Mouse (Mus musculus) lung, embryonic 15.5 days (tissue): ENCODE measurements around the gene Dhps. TPM values are rescaled to one million over a fixed set of nuclear protein-coding genes. Genes with fewer than 3 reads are reported as not detected.

ENCODE experiments used
- ATAC-seq: fragments of 200-750 bp; cut with Nextera tagmentation; 2 replicates; pipeline ENCODE4 v1.8.0; 2017; ENCODE audit warnings: moderate number of reproducible peaks, borderline replicate concordance; ENCODE audit not compliant: low FRiP score, low TSS enrichment; ENCODE audit errors: extremely low read depth
- H3K27ac ChIP-seq: fragments of 300-500 bp; sonication (generic); 2 replicates; pipeline ENCODE4 v1.5.1; 2015; ENCODE audit warnings: moderate library complexity, mild to moderate bottlenecking, inconsistent platforms
- H3K27me3 ChIP-seq: fragments of 300-500 bp; sonication (generic); 2 replicates; pipeline ENCODE4 v1.6.1; 2015; ENCODE audit warnings: inconsistent platforms
- H3K36me3 ChIP-seq: fragments of 300-500 bp; sonication (generic); 2 replicates; pipeline ENCODE4 v1.6.1; 2015; ENCODE audit warnings: inconsistent platforms
- H3K4me1 ChIP-seq: fragments of 300-500 bp; sonication (generic); 2 replicates; pipeline ENCODE4 v1.6.1; 2015; ENCODE audit warnings: inconsistent platforms
- H3K4me2 ChIP-seq: fragments of 300-500 bp; sonication (generic); 2 replicates; pipeline ENCODE4 v1.6.1; 2015; ENCODE audit warnings: inconsistent platforms, mild to moderate bottlenecking, moderate library complexity
- H3K4me3 ChIP-seq: fragments of 300-500 bp; sonication (generic); 2 replicates; pipeline ENCODE4 v1.5.1; 2015; ENCODE audit warnings: mild to moderate bottlenecking, inconsistent platforms
- H3K9ac ChIP-seq: fragments of 300-500 bp; sonication (generic); 2 replicates; pipeline ENCODE4 v1.6.1; 2015; ENCODE audit warnings: inconsistent platforms
- H3K9me3 ChIP-seq: fragments of 300-500 bp; sonication (generic); 2 replicates; pipeline ENCODE4 v1.6.1; 2016; ENCODE audit warnings: inconsistent platforms
- WGBS: fragments of 180-500 bp; shearing (Covaris S2); methylation state at CpG from one replicate; pipeline ENCODE4 v1.1.7; 2015; 5-methylcytosine and 5-hydroxymethylcytosine counted together
- polyA plus RNA-seq: library from polyadenylated mRNA; unstranded; fragments of >200 nt; fragmentation: Nextera tagmentation; extraction: Ambion mirVana; gene quantifications from 2 replicates; pipeline ENCODE4 v1.2.1, GENCODE M21; 2015

Gene Dhps
- polyA plus RNA-seq, 1 experiment from 2014 or later = 54.4 TPM

- no peaks in the 10 kb centered on the region for H3K9me3 ChIP-seq
- ATAC-seq = no peak
- peak overlapping the region; percentile 90 for H3K4me3 ChIP-seq
- no peaks in the 10 kb centered on the region for H3K27me3 ChIP-seq
- peaks cover 34% of the 10 kb centered on the region for H3K4me1 ChIP-seq
- 5% methylated on average over 12 of the region's 12 CpGs for WGBS
- H3K27ac ChIP-seq = peak overlapping the region; percentile 100
- peaks cover 37% of the 10 kb centered on the region for H3K36me3 ChIP-seq
- peak overlapping the region; percentile 81 for H3K9ac ChIP-seq
- peak overlapping the region; percentile 85 for H3K4me2 ChIP-seq
Measured at GRCm38 (mm10) chr8:85035165-85035727, 36.3 kb upstream of the Dhps start.

- H3K9ac ChIP-seq = peak overlapping the region; percentile 81
- H3K4me2 ChIP-seq = peak overlapping the region; percentile 85
- peak overlapping the region; percentile 90 for H3K4me3 ChIP-seq
- H3K4me1 ChIP-seq = peaks cover 34% of the 10 kb centered on the region
- peaks cover 37% of the 10 kb centered on the region for H3K36me3 ChIP-seq
- H3K9me3 ChIP-seq = no peaks in the 10 kb centered on the region
- WGBS = under 1% methylated on average over 15 of the region's 15 CpGs
- peak overlapping the region; percentile 100 for H3K27ac ChIP-seq
- no peaks in the 10 kb centered on the region for H3K27me3 ChIP-seq
- 0 out of 2 replicates have a peak, but pooled peaks have one; percentile 0 for ATAC-seq
Measured at GRCm38 (mm10) chr8:85035728-85036310, 35.7 kb upstream of the Dhps start.

GRCm38 (mm10) chr8:85036381-85036717 lies 35.2 kb upstream of the Dhps start:
- Histone ChIP-seq H3K27ac (peak overlapping the region; percentile 100), H3K4me1 (peaks cover 34% of the 10 kb centered on the region), H3K36me3 (peaks cover 38% of the 10 kb centered on the region), H3K4me3 (peak overlapping the region; percentile 90), H3K9me3 (no peaks in the 10 kb centered on the region), H3K27me3 (no peaks in the 10 kb centered on the region), H3K4me2 (peak overlapping the region; percentile 85), H3K9ac (peak overlapping the region; percentile 81)
- under 1% methylated on average over 9 of the region's 9 CpGs for WGBS
- peak; percentile 32; the same call in 1 of the 2 replicates for ATAC-seq

- Histone ChIP-seq H3K9ac (peak within 1 kb of the TSS; percentile 93), H3K27ac (peak within 1 kb of the TSS; percentile 100), H3K4me2 (peak within 1 kb of the TSS; percentile 86), H3K36me3 (peaks cover 38% of the 10 kb centered on the region), H3K4me3 (peak within 1 kb of the TSS; percentile 90), H3K27me3 (no peaks in the 10 kb centered on the region), H3K4me1 (peaks cover 34% of the 10 kb centered on the region), H3K9me3 (no peaks in the 10 kb centered on the region)
- ATAC-seq = peak; percentile 91
- WGBS = 1% methylated on average over 59 of the region's 59 CpGs
Measured at GRCm38 (mm10) chr8:85036718-85037365, 34.7 kb upstream of the Dhps start, which contains the start of gene Tnpo2. Gene Tnpo2, plus strand, starts transcription at chr8:85036915.

- Histone ChIP-seq H3K9ac (peak overlapping the region; percentile 93), H3K36me3 (peaks cover 38% of the 10 kb centered on the region), H3K27me3 (no peaks in the 10 kb centered on the region), H3K4me1 (peaks cover 34% of the 10 kb centered on the region), H3K9me3 (no peaks in the 10 kb centered on the region), H3K27ac (peak overlapping the region; percentile 100), H3K4me3 (peak overlapping the region; percentile 90), H3K4me2 (peak overlapping the region; percentile 86)
- under 1% methylated on average over 14 of the region's 14 CpGs for WGBS
- peak; percentile 44; the same call in 1 of the 2 replicates for ATAC-seq
Measured at GRCm38 (mm10) chr8:85037366-85037680, 34.2 kb upstream of the Dhps start.

- Histone ChIP-seq H3K4me2 (peak overlapping the region; percentile 86), H3K36me3 (peaks cover 36% of the 10 kb centered on the region), H3K27me3 (no peaks in the 10 kb centered on the region), H3K9me3 (no peaks in the 10 kb centered on the region), H3K27ac (peak overlapping the region; percentile 100), H3K4me3 (peak overlapping the region; percentile 90), H3K4me1 (peaks cover 34% of the 10 kb centered on the region), H3K9ac (peak overlapping the region; percentile 93)
- peak; percentile 9; the same call in 1 of the 2 replicates for ATAC-seq
- WGBS = 2% methylated on average over 43 of the region's 57 CpGs
Measured at GRCm38 (mm10) chr8:85037681-85038531, 33.7 kb upstream of the Dhps start.

- H3K4me3 ChIP-seq = no peak overlapping the region
- H3K27ac ChIP-seq = no peak overlapping the region
- H3K9me3 ChIP-seq = no peaks in the 10 kb centered on the region
- H3K9ac ChIP-seq = no peak overlapping the region
- WGBS = 87% methylated on average over 6 of the region's 6 CpGs
- no peaks in the 10 kb centered on the region for H3K27me3 ChIP-seq
- ATAC-seq = no peak
- peaks cover 8% of the 10 kb centered on the region for H3K4me1 ChIP-seq
- H3K4me2 ChIP-seq = no peak overlapping the region
- peaks cover 83% of the 10 kb centered on the region for H3K36me3 ChIP-seq
Measured at GRCm38 (mm10) chr8:85043619-85044018, 27.9 kb upstream of the Dhps start.

- H3K4me2 ChIP-seq = no peak overlapping the region
- H3K9ac ChIP-seq = no peak overlapping the region
- 78% methylated on average over 7 of the region's 7 CpGs for WGBS
- ATAC-seq = no peak
- H3K9me3 ChIP-seq = no peaks in the 10 kb centered on the region
- peaks cover 8% of the 10 kb centered on the region for H3K4me1 ChIP-seq
- no peak overlapping the region for H3K27ac ChIP-seq
- H3K36me3 ChIP-seq = peaks cover 46% of the 10 kb centered on the region
- H3K27me3 ChIP-seq = no peaks in the 10 kb centered on the region
- H3K4me3 ChIP-seq = no peak overlapping the region
Measured at GRCm38 (mm10) chr8:85057367-85057766, 14.2 kb upstream of the Dhps start.

GRCm38 (mm10) chr8:85059879-85060616 lies 11.5 kb upstream of the Dhps start, which contains the start of gene Fbxw9:
Gene Fbxw9, plus strand, starts transcription at chr8:85060055.
- ATAC-seq = peak; percentile 85
- Histone ChIP-seq H3K36me3 (peaks cover 19% of the 10 kb centered on the region), H3K4me2 (peak within 1 kb of the TSS; percentile 84), H3K27ac (no peak within 1 kb of the TSS), H3K9ac (peak within 1 kb of the TSS; percentile 60), H3K4me3 (peak within 1 kb of the TSS; percentile 76), H3K27me3 (no peaks in the 10 kb centered on the region), H3K4me1 (peaks cover 8% of the 10 kb centered on the region), H3K9me3 (no peaks in the 10 kb centered on the region)
- WGBS = under 1% methylated on average over 52 of the region's 53 CpGs

GRCm38 (mm10) chr8:85062603-85063002 lies 9.0 kb upstream of the Dhps start:
- no peaks in the 10 kb centered on the region for H3K27me3 ChIP-seq
- H3K4me2 ChIP-seq = no peak overlapping the region
- no peaks in the 10 kb centered on the region for H3K9me3 ChIP-seq
- H3K36me3 ChIP-seq = 0 out of 2 replicates have a peak, but pooled peaks cover 7% of the 10 kb centered on the region
- no peak overlapping the region for H3K4me3 ChIP-seq
- no peak for ATAC-seq
- H3K9ac ChIP-seq = no peak overlapping the region
- no peak overlapping the region for H3K27ac ChIP-seq
- 95% methylated on average over 4 of the region's 4 CpGs for WGBS
- peaks cover 8% of the 10 kb centered on the region for H3K4me1 ChIP-seq

- Histone ChIP-seq H3K4me2 (no peak overlapping the region), H3K9ac (no peak overlapping the region), H3K36me3 (0 out of 2 replicates have a peak, but pooled peaks cover 7% of the 10 kb centered on the region), H3K4me1 (peaks cover 8% of the 10 kb centered on the region), H3K27me3 (no peaks in the 10 kb centered on the region), H3K4me3 (no peak overlapping the region), H3K27ac (no peak overlapping the region), H3K9me3 (no peaks in the 10 kb centered on the region)
- WGBS = 36% methylated on average over 2 of the region's 2 CpGs
- ATAC-seq = no peak
Measured at GRCm38 (mm10) chr8:85065213-85065612, 6.3 kb upstream of the Dhps start.
